In genomic region chr6:66271414-66272206, GRCm38 (mm10) we compare ENCODE assay signal across 13 mouse cellular contexts.
DNase-seq lines count a peak whose midpoint lies in the region; ATAC-seq and TF ChIP-seq lines count a peak whose summit lies in the region.
"Had no signal": no experiment of that assay in that cellular context is flagged by ENCODE, and none has a peak within 500 bp of the region (broad histone marks: within the 10 kb centered on the region; RNA-seq: fewer than 3 reads in every experiment).

No protein-coding gene starts in this region.

- no peaks in the 10 kb centered on the region for H3K9me3 ChIP-seq in heart, postnatal 0 days (replicated peaks; ENCODE audit: control insufficient read depth, low read length)
- no peaks in the 10 kb centered on the region for H3K9me3 ChIP-seq in heart, embryonic 11.5 days (replicated peaks; ENCODE audit: control insufficient read depth, low read length)
- no peaks in the 10 kb centered on the region for H3K9me3 ChIP-seq in MEL (replicated peaks; ENCODE audit: insufficient read depth, low read length)
- H3K9me3 ChIP-seq in lung, embryonic 16.5 days (ENCODE audit: control insufficient read depth, low read length): no peaks in the 10 kb centered on the region
- no peaks in the 10 kb centered on the region for H3K9me3 ChIP-seq in hindbrain, embryonic 12.5 days (replicated peaks)
- no peaks in the 10 kb centered on the region for H3K9me3 ChIP-seq in hindbrain, postnatal 0 days (ENCODE audit: low read length)
- H3K9me3 ChIP-seq: embryonic facial prominence, embryonic 12.5 days; midbrain, embryonic 15.5 days had no signal

- peak overlapping the region; percentile 34; the same call in 1 of the 2 replicates for H3K27ac ChIP-seq in heart, postnatal 0 days (ENCODE audit: low read depth)
- H3K27ac ChIP-seq in heart, embryonic 11.5 days (ENCODE audit: low read depth, low read length): no peak overlapping the region
- H3K27ac ChIP-seq in MEL (ENCODE audit: control insufficient read depth, low read depth, low read length): peak overlapping the region; percentile 92
- no peak overlapping the region for H3K27ac ChIP-seq in lung, embryonic 16.5 days (ENCODE audit: low read length)
- no peak overlapping the region for H3K27ac ChIP-seq in hindbrain, embryonic 12.5 days
- no peak overlapping the region for H3K27ac ChIP-seq in hindbrain, postnatal 0 days
- H3K27ac ChIP-seq: embryonic facial prominence, embryonic 12.5 days; midbrain, embryonic 15.5 days; stomach, postnatal 0 days had no signal

- H3K4me2 ChIP-seq in heart, postnatal 0 days (ENCODE audit: low read depth, low read length): no peak overlapping the region
- no peak overlapping the region for H3K4me2 ChIP-seq in heart, embryonic 11.5 days
- H3K4me2 ChIP-seq in lung, embryonic 16.5 days (ENCODE audit: low read depth, low read length): no peak overlapping the region
- no peak overlapping the region for H3K4me2 ChIP-seq in hindbrain, embryonic 12.5 days (replicated peaks)
- no peak overlapping the region for H3K4me2 ChIP-seq in hindbrain, postnatal 0 days (ENCODE audit: low read depth, low read length)
- H3K4me2 ChIP-seq: embryonic facial prominence, embryonic 12.5 days; midbrain, embryonic 15.5 days had no signal

- TF ChIP-seq EP300 in heart, postnatal 0 days (IDR thresholded peaks at IDR 0.05; ENCODE audit: low read depth): no peak
- TF ChIP-seq EP300 in MEL (IDR thresholded peaks at IDR 0.05; ENCODE audit: low read depth in 1 of 2, low read length in 2 of 2): peak; percentile 95 to 98

- DNase-seq in heart, postnatal 0 days (ENCODE audit: low spot score): peak; percentile 9
- peak; percentile 64 for DNase-seq in MEL (ENCODE audit: low read depth, low spot score)
- peak; percentile 32 to 60 for DNase-seq in kidney, postnatal 36 days
- no peak for DNase-seq in cerebellum, postnatal 25 days
- DNase-seq in hindbrain, postnatal 0 days (ENCODE audit: low spot score): no peak
- DNase-seq: cerebellum, adult 9-11 months; forebrain, postnatal 0 days had no signal

- no peak for TF ChIP-seq POLR2A in MEL (IDR thresholded peaks at IDR 0.05; ENCODE audit: control insufficient read depth in 1 of 2, insufficient read depth in 1 of 2, low read depth in 1 of 2, low read length in 2 of 2, poor library complexity in 1 of 2)

- ATAC-seq in heart, postnatal 0 days (ENCODE audit: insufficient read depth, low read depth): no peak
- no peak for ATAC-seq in heart, embryonic 11.5 days (replicated peaks; ENCODE audit: insufficient number of reproducible peaks, low FRiP score, low TSS enrichment)
- peak; percentile 90 for ATAC-seq in lung, embryonic 16.5 days (ENCODE audit: low read depth)
- no peak for ATAC-seq in hindbrain, embryonic 12.5 days (ENCODE audit: low FRiP score)
- ATAC-seq in hindbrain, postnatal 0 days: no peak
- ATAC-seq: forebrain, postnatal 0 days; midbrain, embryonic 15.5 days had no signal

- H3K36me3 ChIP-seq in heart, postnatal 0 days (replicated peaks; ENCODE audit: control insufficient read depth, insufficient read depth, low read length): no peaks in the 10 kb centered on the region
- H3K36me3 ChIP-seq in heart, embryonic 11.5 days (ENCODE audit: control insufficient read depth, insufficient read depth, low read length): no peaks in the 10 kb centered on the region
- H3K36me3 ChIP-seq in MEL (ENCODE audit: control insufficient read depth in 1 of 2, insufficient read depth in 2 of 2, low read length in 2 of 2): peaks cover 0 to 65% of the 10 kb centered on the region in 2 experiments; a peak in 2 of 4 replicates
- no peaks in the 10 kb centered on the region for H3K36me3 ChIP-seq in lung, embryonic 16.5 days (ENCODE audit: control insufficient read depth, insufficient read depth, low read length)
- no peaks in the 10 kb centered on the region for H3K36me3 ChIP-seq in hindbrain, embryonic 12.5 days
- no peaks in the 10 kb centered on the region for H3K36me3 ChIP-seq in hindbrain, postnatal 0 days (ENCODE audit: insufficient read depth, low read length)
- H3K36me3 ChIP-seq: embryonic facial prominence, embryonic 12.5 days; midbrain, embryonic 15.5 days had no signal

- no peak for TF ChIP-seq CTCF in heart, postnatal 0 days (IDR thresholded peaks at IDR 0.05; ENCODE audit: low read depth)
- TF ChIP-seq CTCF in MEL (IDR thresholded peaks at IDR 0.05 in 2 of 3, conservative IDR thresholded peaks at IDR 0.05 in 1 of 3; ENCODE audit: control insufficient read depth in 1 of 3, insufficient read depth in 1 of 3, low read depth in 2 of 3, low read length in 3 of 3, poor library complexity in 1 of 3, severe bottlenecking in 1 of 3): no peak
- TF ChIP-seq CTCF in hindbrain, postnatal 0 days (IDR thresholded peaks at IDR 0.05; ENCODE audit: low read depth): no peak

- H3K27me3 ChIP-seq in heart, postnatal 0 days (ENCODE audit: control insufficient read depth, insufficient read depth, low read length): no peaks in the 10 kb centered on the region
- H3K27me3 ChIP-seq in heart, embryonic 11.5 days (ENCODE audit: control insufficient read depth, insufficient read depth, low read length): no peaks in the 10 kb centered on the region
- H3K27me3 ChIP-seq in MEL (ENCODE audit: control insufficient read depth in 1 of 2, insufficient read depth in 2 of 2, low read length in 2 of 2): no peaks in the 10 kb centered on the region
- H3K27me3 ChIP-seq in lung, embryonic 16.5 days (ENCODE audit: control insufficient read depth, insufficient read depth, low read depth, low read length): no peaks in the 10 kb centered on the region
- no peaks in the 10 kb centered on the region for H3K27me3 ChIP-seq in hindbrain, embryonic 12.5 days
- no peaks in the 10 kb centered on the region for H3K27me3 ChIP-seq in hindbrain, postnatal 0 days (ENCODE audit: insufficient read depth, low read length)
- H3K27me3 ChIP-seq: embryonic facial prominence, embryonic 12.5 days; midbrain, embryonic 15.5 days had no signal

- peaks cover 10% of the 10 kb centered on the region for H3K79me2 ChIP-seq in MEL (ENCODE audit: control insufficient read depth, insufficient read depth, low read length, poor library complexity)

- TF ChIP-seq RAD21 in MEL (IDR thresholded peaks at IDR 0.05; ENCODE audit: low read depth, low read length): no peak

- H3K9ac ChIP-seq in heart, postnatal 0 days (replicated peaks; ENCODE audit: low read depth, low read length): no peak overlapping the region
- no peak overlapping the region for H3K9ac ChIP-seq in heart, embryonic 11.5 days (ENCODE audit: low read depth, low read length)
- H3K9ac ChIP-seq in MEL (ENCODE audit: control insufficient read depth, low read depth, low read length, poor library complexity, severe bottlenecking): peak overlapping the region; percentile 72
- no peak overlapping the region for H3K9ac ChIP-seq in lung, embryonic 16.5 days (ENCODE audit: low read length)
- no peak overlapping the region for H3K9ac ChIP-seq in hindbrain, embryonic 12.5 days
- H3K9ac ChIP-seq in hindbrain, postnatal 0 days (replicated peaks; ENCODE audit: low read length): no peak overlapping the region
- H3K9ac ChIP-seq: embryonic facial prominence, embryonic 12.5 days; forebrain, postnatal 0 days; midbrain, embryonic 15.5 days had no signal

- peaks cover 15% of the 10 kb centered on the region; the same call in 1 of the 2 replicates for H3K4me1 ChIP-seq in heart, postnatal 0 days (ENCODE audit: control insufficient read depth, insufficient read depth)
- peaks cover 6% of the 10 kb centered on the region; the same call in 1 of the 2 replicates for H3K4me1 ChIP-seq in heart, embryonic 11.5 days (ENCODE audit: control insufficient read depth, insufficient read depth, low read length)
- peaks cover 16 to 29% of the 10 kb centered on the region in 2 experiments for H3K4me1 ChIP-seq in MEL (ENCODE audit: control insufficient read depth in 1 of 2, insufficient read depth in 2 of 2, low read length in 2 of 2)
- peaks cover 11% of the 10 kb centered on the region for H3K4me1 ChIP-seq in lung, embryonic 16.5 days (replicated peaks; ENCODE audit: control insufficient read depth, insufficient read depth, low read length)
- no peaks in the 10 kb centered on the region for H3K4me1 ChIP-seq in hindbrain, embryonic 12.5 days
- H3K4me1 ChIP-seq in hindbrain, postnatal 0 days (ENCODE audit: insufficient read depth, low read length): no peaks in the 10 kb centered on the region
- H3K4me1 ChIP-seq: embryonic facial prominence, embryonic 12.5 days; midbrain, embryonic 15.5 days had no signal

- H3K4me3 ChIP-seq in heart, postnatal 0 days (ENCODE audit: low read depth, low read length): no peak overlapping the region
- no peak overlapping the region for H3K4me3 ChIP-seq in heart, embryonic 11.5 days (ENCODE audit: low read depth, low read length)
- H3K4me3 ChIP-seq in MEL (ENCODE audit: control insufficient read depth in 1 of 2, insufficient read depth in 1 of 2, low read depth in 2 of 2, low read length in 2 of 2): peak overlapping the region; percentile 58 to 78
- H3K4me3 ChIP-seq in lung, embryonic 16.5 days (ENCODE audit: low read length): no peak overlapping the region
- no peak overlapping the region for H3K4me3 ChIP-seq in hindbrain, embryonic 12.5 days
- H3K4me3 ChIP-seq in hindbrain, postnatal 0 days (ENCODE audit: low read length): no peak overlapping the region
- H3K4me3 ChIP-seq: embryonic facial prominence, embryonic 12.5 days; midbrain, embryonic 15.5 days had no signal

- WGBS in heart, postnatal 0 days: 26% methylated on average over 6 of the region's 6 CpGs
- WGBS in heart, embryonic 11.5 days (ENCODE audit: insufficient replicate concordance): 42% methylated on average over 6 of the region's 6 CpGs
- WGBS in lung, embryonic 16.5 days: 29% methylated on average over 6 of the region's 6 CpGs
- 87% methylated on average over 6 of the region's 6 CpGs for WGBS in hindbrain, embryonic 12.5 days
- WGBS in hindbrain, postnatal 0 days: 88% methylated on average over 6 of the region's 6 CpGs

TF ChIP-seq in MEL, 35 proteins besides CTCF, POLR2A, EP300 and RAD21 (continues in another document):
- no peak for TF ChIP-seq GABPA (IDR thresholded peaks at IDR 0.05; ENCODE audit: low read depth, low read length)
- TF ChIP-seq NELFE (IDR thresholded peaks at IDR 0.05; ENCODE audit: low read depth, low read length): no peak
- TF ChIP-seq KAT2A (conservative IDR thresholded peaks at IDR 0.05; ENCODE audit: low read depth, low read length): no peak
- TF ChIP-seq MEF2A (IDR thresholded peaks at IDR 0.05; ENCODE audit: extremely low read depth, insufficient replicate concordance, low read depth, low read length, poor library complexity, severe bottlenecking): no peak
- TF ChIP-seq MAFK (IDR thresholded peaks at IDR 0.05; ENCODE audit: borderline replicate concordance, low read depth, low read length): peak; percentile 51; the same call in 1 of the 2 replicates
- no peak for TF ChIP-seq USF2 (IDR thresholded peaks at IDR 0.05; ENCODE audit: borderline replicate concordance in 1 of 2, insufficient read depth in 1 of 2, low read depth in 1 of 2, low read length in 2 of 2)
- TF ChIP-seq RCOR1 (IDR thresholded peaks at IDR 0.05; ENCODE audit: low read depth, low read length): peak; percentile 87
- TF ChIP-seq TAL1 (IDR thresholded peaks at IDR 0.05; ENCODE audit: low read length): peak; percentile 48
- TF ChIP-seq GATA1 (IDR thresholded peaks at IDR 0.05; ENCODE audit: low read depth, low read length): peak; percentile 97
- no peak for TF ChIP-seq JUND (IDR thresholded peaks at IDR 0.05; ENCODE audit: low read depth, low read length)

Comparison
In these comparisons a context has a peak if more than half of its experiments do, and no peak if none do; other contexts are left out.
1. H3K27ac ChIP-seq: peak in heart, postnatal 0 days (single experiment) and MEL (single experiment); none in heart, embryonic 11.5 days (single experiment), lung, embryonic 16.5 days (single experiment), hindbrain, embryonic 12.5 days (single experiment) and hindbrain, postnatal 0 days (single experiment).
2. DNase-seq: peak in heart, postnatal 0 days (single experiment), MEL (single experiment) and kidney, postnatal 36 days (2 of 2); none in cerebellum, postnatal 25 days (0 of 2) and hindbrain, postnatal 0 days (single experiment).
3. H3K4me3 ChIP-seq: peak in MEL (2 of 2); none in heart, postnatal 0 days (single experiment), heart, embryonic 11.5 days (single experiment), lung, embryonic 16.5 days (single experiment), hindbrain, embryonic 12.5 days (single experiment) and hindbrain, postnatal 0 days (single experiment).